Mouse (Mus musculus) kidney, postnatal 0 days (tissue): ENCODE results near the gene Atp5h. TPM values are rescaled to one million over a fixed set of nuclear protein-coding genes. Genes with fewer than 3 reads are reported as not detected.
A peak's percentile ranks its signal among the peaks of the same experiment; 100 is the strongest.
"Not testable (repeated sequence)": the region's sequence is repeated elsewhere in the genome, so short reads cannot be mapped to it uniquely, and the experiment has no call there.

ENCODE experiments used
- ATAC-seq: fragments of 200-750 bp; cut with Nextera tagmentation; replicated peaks from 2 replicates; pipeline ENCODE4 v1.8.0; 2017; ENCODE audit warnings: low read depth, moderate number of reproducible peaks, moderate TSS enrichment, moderate library complexity; ENCODE audit not compliant: low FRiP score
- DNase-seq: peaks from one replicate; pipeline ENCODE4 v3.0.0-alpha.2; 2016; ENCODE audit warnings: low spot score
- H3K27ac ChIP-seq: fragments of 300-500 bp; sonication (generic); 2 replicates; pipeline ENCODE4 v1.5.1; 2014; ENCODE audit warnings: mild to moderate bottlenecking
- H3K27me3 ChIP-seq: fragments of 300-500 bp; sonication (generic); 2 replicates; pipeline ENCODE4 v1.6.1; 2014; ENCODE audit warnings: low read length, mixed read lengths; ENCODE audit not compliant: insufficient read depth
- H3K36me3 ChIP-seq: fragments of 300-500 bp; sonication (generic); 2 replicates; pipeline ENCODE4 v1.6.1; 2014; ENCODE audit warnings: low read length, mixed read lengths; ENCODE audit not compliant: insufficient read depth
- H3K4me1 ChIP-seq: fragments of 300-500 bp; sonication (generic); replicated peaks from 2 replicates; pipeline ENCODE4 v1.6.1; 2014; ENCODE audit warnings: antibody characterized with exemption, low read length, mixed read lengths; ENCODE audit not compliant: insufficient read depth
- H3K4me2 ChIP-seq: fragments of 300-500 bp; sonication (generic); 2 replicates; pipeline ENCODE4 v1.6.1; 2014; ENCODE audit warnings: mild to moderate bottlenecking, low read length, moderate library complexity, mixed read lengths
- H3K4me3 ChIP-seq: fragments of 300-500 bp; sonication (generic); replicated peaks from 2 replicates; pipeline ENCODE4 v1.5.1; 2014; ENCODE audit warnings: low read depth, low read length
- H3K9ac ChIP-seq: fragments of 300-500 bp; sonication (generic); 2 replicates; pipeline ENCODE4 v1.6.1; 2014; ENCODE audit warnings: low read depth, low read length
- H3K9me3 ChIP-seq: fragments of 300-500 bp; sonication (generic); replicated peaks from 2 replicates; pipeline ENCODE4 v1.6.1; 2016; ENCODE audit warnings: low read length, inconsistent platforms, mixed read lengths
- CTCF ChIP-seq: IDR thresholded peaks from 2 replicates; pipeline ENCODE4 v1.5.1; 2016; ENCODE audit warnings: antibody characterized with exemption, low read depth, mild to moderate bottlenecking, moderate library complexity
- WGBS: fragments of 180-500 bp; shearing (Covaris S2); extraction: QIAGEN DNeasy Blood & Tissue Kit; methylation state at CpG from one replicate; pipeline ENCODE4 v1.1.7; 2014; 5-methylcytosine and 5-hydroxymethylcytosine counted together
- polyA plus RNA-seq: library from polyadenylated mRNA; unstranded; fragments of >200 nt; fragmentation: Nextera tagmentation; extraction: Ambion mirVana; gene quantifications from 2 replicates; pipeline ENCODE4 v1.2.1, GENCODE M21; 2015

Atp5h gene
- polyA plus RNA-seq, 1 experiment from 2014 or later = 1,578 TPM

DNA sequence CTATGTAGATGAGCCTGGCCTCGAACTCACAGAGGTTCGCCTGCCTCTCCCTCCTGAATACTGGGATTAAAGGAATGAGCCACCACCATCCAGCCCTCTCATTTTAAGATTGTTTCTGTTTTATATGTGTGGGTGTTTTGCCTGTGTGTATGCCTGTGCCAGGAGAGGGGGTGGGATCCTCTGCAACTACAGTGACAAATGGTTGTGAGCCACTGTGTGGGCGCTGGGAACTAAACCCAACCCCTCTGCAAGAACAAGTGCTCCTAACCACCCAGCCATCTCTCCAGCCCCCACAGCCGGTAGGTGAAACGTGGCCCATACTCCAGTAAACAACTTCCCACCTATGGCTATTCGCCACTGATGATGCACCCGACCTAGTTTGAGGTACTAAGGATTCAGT, 28.4 kb downstream of the Atp5h start:
- no peak overlapping the region for H3K9ac ChIP-seq
- no peak overlapping the region for H3K27ac ChIP-seq
- 86% methylated on average over 7 of the region's 7 CpGs for WGBS
- no peaks in the 10 kb centered on the region for H3K9me3 ChIP-seq
- no peak overlapping the region for H3K4me2 ChIP-seq
- H3K36me3 ChIP-seq = peaks cover 20% of the 10 kb centered on the region; the same call in 1 of the 2 replicates
- TF ChIP-seq CTCF = no peak
- no peak overlapping the region for H3K4me3 ChIP-seq
- ATAC-seq (no peak), DNase-seq (no peak)
- H3K4me1 ChIP-seq = no peaks in the 10 kb centered on the region
- no peaks in the 10 kb centered on the region for H3K27me3 ChIP-seq

DNA sequence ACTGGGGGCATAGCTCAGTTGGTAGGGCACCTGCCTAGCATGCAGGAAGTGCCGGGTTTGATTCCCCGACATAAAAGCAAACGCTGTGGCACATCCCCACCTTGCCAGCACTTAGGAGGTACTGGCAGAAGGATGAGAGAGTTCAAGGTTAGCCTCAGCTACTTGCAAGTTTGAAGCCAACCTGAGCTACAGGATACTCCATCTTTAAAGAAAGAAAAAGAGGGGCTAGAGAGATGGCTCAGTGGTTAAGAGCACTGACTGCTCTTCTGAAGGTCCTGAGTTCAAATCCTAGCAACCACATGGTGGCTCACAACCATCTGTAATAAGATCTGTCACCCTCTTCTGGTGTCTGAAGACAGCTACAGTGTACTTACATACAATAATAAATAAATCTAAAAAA, 32.9 kb downstream of the Atp5h start:
- H3K9me3 ChIP-seq, H3K27me3 ChIP-seq, H3K36me3 ChIP-seq, H3K9ac ChIP-seq, H3K4me3 ChIP-seq, DNase-seq, H3K4me2 ChIP-seq, H3K27ac ChIP-seq, ATAC-seq: not testable (repeated sequence)
- peaks cover 25% of the 10 kb centered on the region; the same call in 1 of the 2 replicates for H3K4me1 ChIP-seq
- WGBS = 87% methylated on average over 3 of the region's 3 CpGs

GRCm38 (mm10) chr11:115384587-115384986, 35.2 kb downstream of the Atp5h start:
- no peak for TF ChIP-seq CTCF
- Histone ChIP-seq H3K27me3 (no peaks in the 10 kb centered on the region), H3K4me2 (peak overlapping the region; percentile 18; the same call in 1 of the 2 replicates), H3K9ac (peak overlapping the region; percentile 31; the same call in 1 of the 2 replicates), H3K27ac (peak overlapping the region; percentile 58; the same call in 1 of the 2 replicates), H3K36me3 (no peaks in the 10 kb centered on the region), H3K4me1 (peaks cover 25% of the 10 kb centered on the region; the same call in 1 of the 2 replicates), H3K9me3 (no peaks in the 10 kb centered on the region), H3K4me3 (no peak overlapping the region)
- DNase-seq (peak; percentile 30), ATAC-seq (no peak)
- WGBS = 65% methylated on average over 5 of the region's 5 CpGs

DNA sequence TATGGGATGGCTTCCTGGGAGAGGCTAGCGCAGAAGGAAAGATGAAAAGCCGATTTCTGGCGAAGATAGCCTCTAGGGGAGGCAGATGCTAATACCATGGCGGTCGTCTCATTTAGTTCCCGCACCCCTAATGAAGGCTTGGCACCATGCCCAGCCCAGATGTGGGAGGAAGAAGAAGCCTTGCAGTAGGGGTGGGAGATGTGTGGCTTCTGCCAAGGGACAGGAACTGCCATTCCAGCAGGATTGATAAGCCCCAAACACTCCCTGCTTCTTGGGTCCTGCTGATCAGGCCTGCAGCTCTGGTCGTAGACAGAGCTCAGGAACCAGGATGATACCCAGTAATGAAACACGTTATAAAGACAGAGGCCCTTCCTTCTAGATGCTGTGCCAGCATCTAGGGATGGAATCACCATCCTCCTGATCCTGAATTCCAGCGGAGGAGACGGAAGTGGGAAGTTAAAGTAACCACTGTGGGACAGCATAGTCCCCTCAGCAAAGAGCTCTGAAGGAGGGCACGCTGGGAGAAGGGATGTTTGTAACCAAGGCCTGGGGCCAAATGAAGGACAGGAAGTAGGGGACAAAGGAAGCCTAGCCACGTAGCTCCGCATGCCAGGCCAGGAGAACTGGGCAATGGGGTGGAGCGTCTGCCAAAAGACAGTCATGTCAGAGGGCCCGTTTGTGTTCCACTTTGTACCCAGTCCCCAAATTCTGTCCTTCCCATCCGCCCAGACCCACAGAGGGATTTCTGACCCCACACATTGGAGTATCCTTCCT, 35.9 kb downstream of the Atp5h start:
- no peak for ATAC-seq
- Histone ChIP-seq H3K4me2 (peak overlapping the region; percentile 82), H3K27ac (peak overlapping the region; percentile 58), H3K4me3 (no peak overlapping the region), H3K9ac (0 out of 2 replicates have a peak overlapping the region, but pooled peaks have one; percentile 3), H3K4me1 (peaks cover 25% of the 10 kb centered on the region; the same call in 1 of the 2 replicates), H3K9me3 (no peaks in the 10 kb centered on the region), H3K36me3 (no peaks in the 10 kb centered on the region), H3K27me3 (no peaks in the 10 kb centered on the region)
- TF ChIP-seq CTCF = no peak
- peak; percentile 29 for DNase-seq
- 50% methylated on average over 16 of the region's 16 CpGs for whole genome bisulfite sequencing

DNA sequence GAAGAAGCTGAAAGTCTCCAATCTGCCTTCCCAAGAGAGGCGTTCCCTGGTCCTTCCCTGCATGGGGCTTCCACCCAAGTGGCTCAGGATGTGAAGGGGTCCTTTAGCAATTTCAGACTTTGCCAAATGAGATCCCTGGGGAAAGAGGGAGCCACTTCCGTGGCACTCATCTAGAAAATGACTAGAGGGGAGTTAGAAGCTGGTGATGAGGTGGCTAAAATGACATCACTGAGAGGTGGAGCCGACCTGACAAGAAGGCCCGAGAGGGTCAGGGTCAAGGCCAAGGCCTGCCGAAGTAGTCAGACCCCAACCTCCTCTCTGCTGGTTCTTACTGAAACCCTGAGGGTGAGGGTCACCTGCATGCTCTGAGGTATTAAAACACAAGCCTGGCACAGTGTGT, 36.9 kb downstream of the Atp5h start:
- H3K27ac ChIP-seq = no peak overlapping the region
- no peak overlapping the region for H3K9ac ChIP-seq
- DNase-seq (peak; percentile 20), ATAC-seq (no peak)
- peak overlapping the region; percentile 82 for H3K4me2 ChIP-seq
- no peaks in the 10 kb centered on the region for H3K9me3 ChIP-seq
- H3K27me3 ChIP-seq = no peaks in the 10 kb centered on the region
- H3K36me3 ChIP-seq = no peaks in the 10 kb centered on the region
- peaks cover 25% of the 10 kb centered on the region; the same call in 1 of the 2 replicates for H3K4me1 ChIP-seq
- no peak for TF ChIP-seq CTCF
- peak overlapping the region; percentile 74 for H3K4me3 ChIP-seq
- 19% methylated on average over 5 of the region's 5 CpGs for WGBS

GRCm38 (mm10) chr11:115381743-115382539, 37.8 kb downstream of the Atp5h start, which contains the start of gene Cdr2l:
Gene Cdr2l (plus strand): TSS chr11:115381916.
- ATAC-seq (peak; percentile 85), DNase-seq (peak; percentile 98)
- no peak for TF ChIP-seq CTCF
- Histone ChIP-seq H3K36me3 (no peaks in the 10 kb centered on the region), H3K9me3 (no peaks in the 10 kb centered on the region), H3K27ac (peak within 1 kb of the TSS; percentile 73), H3K9ac (peak within 1 kb of the TSS; percentile 78), H3K4me1 (peaks cover 25% of the 10 kb centered on the region; the same call in 1 of the 2 replicates), H3K4me3 (peak within 1 kb of the TSS; percentile 74), H3K4me2 (peak within 1 kb of the TSS; percentile 82), H3K27me3 (no peaks in the 10 kb centered on the region)
- under 1% methylated on average over 62 of the region's 76 CpGs for WGBS
